Mouse (Mus musculus): ENCODE results near the gene Ifnar2. TPM values are rescaled to one million over a fixed set of nuclear protein-coding genes. Genes with fewer than 3 reads are reported as not detected.

The Ifnar2 gene
- polyA plus RNA-seq (2015; fragmentation: Nextera tagmentation; extraction: Ambion mirVana) = 52.5 and 58.9 TPM in 2 replicates

- WGBS = under 1% methylated on average over 62 of the region's 62 CpGs
- peak within 1 kb of the TSS; percentile 74 for H3K4me2 ChIP-seq
- H3K36me3 ChIP-seq = no peaks in the 10 kb centered on the region
- H3K4me1 ChIP-seq (replicated peaks) = peaks cover 13% of the 10 kb centered on the region
- ATAC-seq (replicated peaks; ENCODE audit: insufficient number of reproducible peaks, insufficient read depth, low FRiP score, low read depth) = peak; percentile 94
- H3K4me3 ChIP-seq = peak within 1 kb of the TSS; percentile 95
- no peaks in the 10 kb centered on the region for H3K9me3 ChIP-seq (replicated peaks)
- H3K27ac ChIP-seq = peak within 1 kb of the TSS; percentile 98
- H3K27me3 ChIP-seq = no peaks in the 10 kb centered on the region
- H3K9ac ChIP-seq = peak within 1 kb of the TSS; percentile 92
Observed at GRCm38 (mm10) chr16:91372577-91373472, at the start of gene Ifnar2. Gene Ifnar2 (plus strand): TSS chr16:91372783.

- no peaks in the 10 kb centered on the region for H3K9me3 ChIP-seq (replicated peaks)
- no peak overlapping the region for H3K27ac ChIP-seq
- H3K9ac ChIP-seq = no peak overlapping the region
- no peak overlapping the region for H3K4me2 ChIP-seq
- no peaks in the 10 kb centered on the region for H3K4me1 ChIP-seq (replicated peaks)
- H3K27me3 ChIP-seq = peaks cover 18% of the 10 kb centered on the region
- H3K36me3 ChIP-seq = no peaks in the 10 kb centered on the region
- H3K4me3 ChIP-seq = no peak overlapping the region
- WGBS = 74% methylated on average over 7 of the region's 7 CpGs
- ATAC-seq (replicated peaks; ENCODE audit: insufficient number of reproducible peaks, insufficient read depth, low FRiP score, low read depth) = no peak
Observed at GRCm38 (mm10) chr16:91327605-91328004, 45.0 kb upstream of the Ifnar2 start.

- H3K9me3 ChIP-seq (replicated peaks) = no peaks in the 10 kb centered on the region
- H3K4me1 ChIP-seq (replicated peaks) = no peaks in the 10 kb centered on the region
- H3K36me3 ChIP-seq = no peaks in the 10 kb centered on the region
- ATAC-seq (replicated peaks; ENCODE audit: insufficient number of reproducible peaks, insufficient read depth, low FRiP score, low read depth) = no peak
- H3K4me2 ChIP-seq = no peak overlapping the region
- peaks cover 23% of the 10 kb centered on the region for H3K27me3 ChIP-seq
- H3K4me3 ChIP-seq = no peak overlapping the region
- no peak overlapping the region for H3K27ac ChIP-seq
- H3K9ac ChIP-seq = no peak overlapping the region
- WGBS = 68% methylated on average over 19 of the region's 19 CpGs
Observed at GRCm38 (mm10) chr16:91328922-91329321, 43.7 kb upstream of the Ifnar2 start.

GRCm38 (mm10) chr16:91330496-91330895 lies 42.1 kb upstream of the Ifnar2 start:
- Histone ChIP-seq H3K27me3 (peaks cover 28% of the 10 kb centered on the region), H3K4me2 (no peak overlapping the region), H3K9me3 (replicated peaks) (no peaks in the 10 kb centered on the region), H3K4me1 (replicated peaks) (no peaks in the 10 kb centered on the region), H3K4me3 (no peak overlapping the region), H3K36me3 (no peaks in the 10 kb centered on the region), H3K27ac (no peak overlapping the region), H3K9ac (no peak overlapping the region)
- 76% methylated on average over 6 of the region's 6 CpGs for whole genome bisulfite sequencing
- no peak for ATAC-seq (replicated peaks; ENCODE audit: insufficient number of reproducible peaks, insufficient read depth, low FRiP score, low read depth)

GRCm38 (mm10) chr16:91331153-91331552 lies 41.4 kb upstream of the Ifnar2 start:
- no peaks in the 10 kb centered on the region for H3K4me1 ChIP-seq (replicated peaks)
- no peak overlapping the region for H3K4me3 ChIP-seq
- H3K9me3 ChIP-seq (replicated peaks) = no peaks in the 10 kb centered on the region
- H3K27ac ChIP-seq = no peak overlapping the region
- ATAC-seq (replicated peaks; ENCODE audit: insufficient number of reproducible peaks, insufficient read depth, low FRiP score, low read depth) = no peak
- 26% methylated on average over 5 of the region's 5 CpGs for WGBS
- H3K27me3 ChIP-seq = peaks cover 28% of the 10 kb centered on the region
- H3K9ac ChIP-seq = no peak overlapping the region
- H3K36me3 ChIP-seq = no peaks in the 10 kb centered on the region
- H3K4me2 ChIP-seq = no peak overlapping the region

GRCm38 (mm10) chr16:91332880-91333279 lies 39.7 kb upstream of the Ifnar2 start:
- Histone ChIP-seq H3K9me3 (replicated peaks) (no peaks in the 10 kb centered on the region), H3K4me1 (replicated peaks) (no peaks in the 10 kb centered on the region), H3K27ac (no peak overlapping the region), H3K27me3 (peaks cover 22% of the 10 kb centered on the region), H3K4me2 (no peak overlapping the region), H3K9ac (no peak overlapping the region), H3K4me3 (no peak overlapping the region), H3K36me3 (no peaks in the 10 kb centered on the region)
- 44% methylated on average over 7 of the region's 7 CpGs for WGBS
- ATAC-seq (replicated peaks; ENCODE audit: insufficient number of reproducible peaks, insufficient read depth, low FRiP score, low read depth) = no peak

- Histone ChIP-seq H3K27ac (no peak overlapping the region), H3K4me3 (no peak overlapping the region), H3K4me1 (replicated peaks) (no peaks in the 10 kb centered on the region), H3K9me3 (replicated peaks) (no peaks in the 10 kb centered on the region), H3K36me3 (no peaks in the 10 kb centered on the region), H3K4me2 (no peak overlapping the region), H3K9ac (no peak overlapping the region), H3K27me3 (peaks cover 16% of the 10 kb centered on the region; the same call in 1 of the 2 replicates)
- WGBS = 47% methylated on average over 10 of the region's 10 CpGs
- ATAC-seq (replicated peaks; ENCODE audit: insufficient number of reproducible peaks, insufficient read depth, low FRiP score, low read depth) = no peak
Observed at GRCm38 (mm10) chr16:91334190-91334893, 38.2 kb upstream of the Ifnar2 start.

- H3K9ac ChIP-seq = no peak overlapping the region
- ATAC-seq (replicated peaks; ENCODE audit: insufficient number of reproducible peaks, insufficient read depth, low FRiP score, low read depth) = no peak
- no peak overlapping the region for H3K4me2 ChIP-seq
- no peak overlapping the region for H3K4me3 ChIP-seq
- H3K27ac ChIP-seq = no peak overlapping the region
- H3K9me3 ChIP-seq (replicated peaks) = no peaks in the 10 kb centered on the region
- H3K4me1 ChIP-seq (replicated peaks) = no peaks in the 10 kb centered on the region
- H3K27me3 ChIP-seq = peaks cover 12% of the 10 kb centered on the region; the same call in 1 of the 2 replicates
- 71% methylated on average over 4 of the region's 4 CpGs for WGBS
- no peaks in the 10 kb centered on the region for H3K36me3 ChIP-seq
Observed at GRCm38 (mm10) chr16:91336753-91337152, 35.8 kb upstream of the Ifnar2 start.

GRCm38 (mm10) chr16:91337480-91337879 lies 35.1 kb upstream of the Ifnar2 start:
- Histone ChIP-seq H3K27ac (no peak overlapping the region), H3K4me3 (no peak overlapping the region), H3K4me2 (no peak overlapping the region), H3K27me3 (peaks cover 11% of the 10 kb centered on the region; the same call in 1 of the 2 replicates), H3K4me1 (replicated peaks) (no peaks in the 10 kb centered on the region), H3K9ac (no peak overlapping the region), H3K36me3 (no peaks in the 10 kb centered on the region), H3K9me3 (replicated peaks) (no peaks in the 10 kb centered on the region)
- no peak for ATAC-seq (replicated peaks; ENCODE audit: insufficient number of reproducible peaks, insufficient read depth, low FRiP score, low read depth)
- WGBS = 69% methylated on average over 5 of the region's 5 CpGs

GRCm38 (mm10) chr16:91346491-91346890 lies 26.1 kb upstream of the Ifnar2 start:
- Histone ChIP-seq H3K9ac (no peak overlapping the region), H3K9me3 (replicated peaks) (no peaks in the 10 kb centered on the region), H3K4me3 (no peak overlapping the region), H3K4me1 (replicated peaks) (no peaks in the 10 kb centered on the region), H3K36me3 (no peaks in the 10 kb centered on the region), H3K4me2 (no peak overlapping the region), H3K27ac (no peak overlapping the region), H3K27me3 (peaks cover 20% of the 10 kb centered on the region)
- no peak for ATAC-seq (replicated peaks; ENCODE audit: insufficient number of reproducible peaks, insufficient read depth, low FRiP score, low read depth)
- 72% methylated on average over 9 of the region's 9 CpGs for WGBS

- 64% methylated on average over 20 of the region's 20 CpGs for WGBS
- ATAC-seq (replicated peaks; ENCODE audit: insufficient number of reproducible peaks, insufficient read depth, low FRiP score, low read depth) = no peak
- Histone ChIP-seq H3K9ac (no peak overlapping the region), H3K36me3 (no peaks in the 10 kb centered on the region), H3K4me2 (no peak overlapping the region), H3K27me3 (peaks cover 22% of the 10 kb centered on the region), H3K9me3 (replicated peaks) (no peaks in the 10 kb centered on the region), H3K27ac (no peak overlapping the region), H3K4me3 (no peak overlapping the region), H3K4me1 (replicated peaks) (no peaks in the 10 kb centered on the region; the same call in 1 of the 2 replicates)
Observed at GRCm38 (mm10) chr16:91347491-91348263, 24.9 kb upstream of the Ifnar2 start.
